ENCODE assay signal across 22 mouse cellular contexts in the genomic region with DNA sequence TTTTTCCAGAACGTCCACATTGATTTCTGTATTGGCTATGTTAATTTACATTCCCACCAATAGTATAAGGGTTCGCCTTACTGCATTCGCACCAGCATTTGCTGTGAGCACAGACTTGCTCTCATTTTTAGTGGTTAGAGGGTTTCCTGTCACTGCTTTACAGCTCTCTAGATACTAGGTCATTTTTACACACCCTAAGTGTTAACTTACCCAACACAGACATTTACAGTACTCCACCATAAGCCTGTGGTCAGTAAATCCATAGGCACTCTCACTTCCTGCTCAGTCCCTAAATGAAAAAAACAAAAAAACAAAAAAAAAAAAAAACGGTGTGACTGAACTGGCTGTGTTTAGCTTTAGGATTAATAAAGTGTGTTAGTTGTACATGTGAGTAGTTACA. TPM values are rescaled to one million over a fixed set of nuclear protein-coding genes. Genes with fewer than 3 reads are reported as not detected.
DNase-seq lines count a peak whose midpoint lies in the region; ATAC-seq lines count a peak whose summit lies in the region.
"Had no signal": no experiment of that assay in that cellular context is flagged by ENCODE, and none has a peak within 500 bp of the region (broad histone marks: within the 10 kb centered on the region; RNA-seq: fewer than 3 reads in every experiment).

No protein-coding gene starts in this region.

- DNase-seq in heart, adult 11 months: peak; percentile 7
- DNase-seq in heart, adult 9 months (ENCODE audit: low spot score in 2 of 2): no peak
- DNase-seq in thymus, adult 18-20 months: no peak
- DNase-seq: adrenal gland, adult 2 months; adrenal gland, adult 8-10 months; adrenal gland, postnatal 10 days; adrenal gland, postnatal 14 days; adrenal gland, postnatal 25 days; adrenal gland, postnatal 36 days; B cell, adult 2 months; cerebellum, adult 11 months; cerebellum, adult 11-12 months; cerebellum, adult 18-20 months had no signal

- peak; percentile 82 for ATAC-seq in granulocyte monocyte progenitor cell, adult 5-6 weeks (replicated peaks; ENCODE audit: poor library complexity, severe bottlenecking)
- peak; percentile 54 for ATAC-seq in megakaryocyte, adult 5-6 weeks (ENCODE audit: poor library complexity, severe bottlenecking)
- ATAC-seq in erythroblast, adult 5-6 weeks (replicated peaks; ENCODE audit: low FRiP score, poor library complexity, severe bottlenecking): no peak
- ATAC-seq: activated CD4-positive, CD25-positive, alpha-beta regulatory T cell, adult 4 months; CD4-positive, CD25-positive, alpha-beta regulatory T cell, adult 4 months; Patski had no signal

RNA-seq across cellular contexts. Expression of gene Vamp4, which starts 16.0 kb away (rescaled TPM):
- 27.1 and 31.9 TPM in 2 replicates for total RNA-seq in granulocyte monocyte progenitor cell, adult 5-6 weeks (2014; fragmentation: Nextera tagmentation)
- 26.7 and 27.2 TPM in 2 replicates for total RNA-seq in granulocyte monocyte progenitor cell, adult 5-6 weeks (2017)
- 78.4 and 90.1 TPM in 2 replicates for total RNA-seq in megakaryocyte, adult 5-6 weeks (2015)
- total RNA-seq in megakaryocyte, adult 5-6 weeks (2017): 43.3 and 43.5 TPM in 2 replicates
- 13.3 and 18.8 TPM in 2 replicates for total RNA-seq in erythroblast, adult 5-6 weeks (2015; ENCODE audit: low replicate concordance)
- total RNA-seq in erythroblast, adult 5-6 weeks (2017; ENCODE audit: low replicate concordance): 10.1 and 11.2 TPM in 2 replicates

RNA-seq across cellular contexts. Expression of gene Mettl13, which starts 37.9 kb away (rescaled TPM):
- total RNA-seq in granulocyte monocyte progenitor cell, adult 5-6 weeks (2014; fragmentation: Nextera tagmentation): 13.5 and 17.7 TPM in 2 replicates
- 20.3 and 20.6 TPM in 2 replicates for total RNA-seq in granulocyte monocyte progenitor cell, adult 5-6 weeks (2017)
- 1.9 and 3.2 TPM in 2 replicates for total RNA-seq in megakaryocyte, adult 5-6 weeks (2015)
- total RNA-seq in megakaryocyte, adult 5-6 weeks (2017): 4.7 and 5.8 TPM in 2 replicates
- total RNA-seq in erythroblast, adult 5-6 weeks (2015; ENCODE audit: low replicate concordance): 0.96 and 1.0 TPM in 2 replicates
- 1.7 and 2.2 TPM in 2 replicates for total RNA-seq in erythroblast, adult 5-6 weeks (2017; ENCODE audit: low replicate concordance)

RNA-seq across cellular contexts. Expression of gene Myoc, which starts 52.7 kb away (rescaled TPM):
- total RNA-seq in granulocyte monocyte progenitor cell, adult 5-6 weeks (2014; fragmentation: Nextera tagmentation): not detected in 2 replicates
- not detected in 2 replicates for total RNA-seq in granulocyte monocyte progenitor cell, adult 5-6 weeks (2017)
- total RNA-seq in megakaryocyte, adult 5-6 weeks (2015): not detected in 2 replicates
- not detected in 2 replicates for total RNA-seq in megakaryocyte, adult 5-6 weeks (2017)
- total RNA-seq in erythroblast, adult 5-6 weeks (2015; ENCODE audit: low replicate concordance): not detected in 2 replicates
- not detected in 2 replicates for total RNA-seq in erythroblast, adult 5-6 weeks (2017; ENCODE audit: low replicate concordance)
- total RNA-seq: CH12.LX, ES-E14, MEL had no signal
